Mouse (Mus musculus) kidney, postnatal 10 days (tissue): ENCODE data around the gene Per3.

Experiments used
- DNase-seq: peaks from one replicate; pipeline ENCODE4 v3.0.0; 2021; ENCODE audit warnings: mixed read lengths

Gene Per3

DNA sequence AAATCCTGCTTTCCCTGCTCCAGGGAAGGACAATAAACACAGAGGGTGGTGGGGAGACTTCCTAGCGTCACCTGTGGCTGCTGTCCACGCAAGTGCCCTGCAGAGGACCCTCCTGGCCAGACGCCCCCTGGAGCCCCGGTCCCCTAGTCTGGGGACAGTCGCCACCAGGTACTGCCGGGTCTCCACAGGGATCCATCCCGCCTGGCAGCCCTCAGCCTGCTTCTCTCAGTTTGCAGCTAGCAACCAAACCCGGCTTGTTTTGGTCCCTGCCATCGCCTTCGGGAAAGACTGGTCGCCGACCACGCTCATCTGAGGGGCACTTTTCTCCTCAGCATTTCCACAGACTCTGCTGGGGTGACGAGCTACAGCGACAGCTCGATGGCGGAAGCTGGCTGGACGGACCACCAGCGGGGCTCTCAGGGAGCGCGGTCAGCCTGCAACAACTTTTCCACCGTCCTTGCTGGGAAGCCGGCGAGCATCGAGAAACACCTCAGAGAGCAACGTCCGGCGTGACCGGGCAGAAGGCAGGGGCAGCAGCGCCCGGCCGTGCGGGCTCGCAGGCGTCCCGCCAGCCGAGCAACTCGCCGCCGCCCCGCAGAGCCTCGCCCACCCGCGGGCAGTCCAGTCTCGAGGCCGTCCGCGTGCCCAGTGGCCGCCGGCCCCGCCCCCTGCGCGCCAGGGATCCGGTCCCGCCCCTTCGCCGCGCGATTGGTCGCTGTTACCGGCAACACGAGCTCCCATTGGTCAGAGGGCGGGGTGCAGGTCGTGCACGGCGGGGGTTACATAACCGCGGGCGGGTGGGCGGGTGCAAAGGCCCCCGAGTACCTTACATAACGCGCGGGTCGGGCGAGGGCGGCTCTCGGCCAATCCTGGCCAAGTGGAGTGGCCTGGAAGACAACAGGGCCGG is at the start of gene Per3:
Gene Per3 (minus strand): TSS at position 629 of the 907 bp plus-strand sequence.
- DNase-seq, result peak; percentile 99

GRCm38 (mm10) chr4:151089270-151089669 is 44.8 kb upstream of the Per3 start, which contains the start of gene Gm13090:
Gm13090 (plus strand) TSS chr4:151089570.
- DNase-seq, result no peak

DNA sequence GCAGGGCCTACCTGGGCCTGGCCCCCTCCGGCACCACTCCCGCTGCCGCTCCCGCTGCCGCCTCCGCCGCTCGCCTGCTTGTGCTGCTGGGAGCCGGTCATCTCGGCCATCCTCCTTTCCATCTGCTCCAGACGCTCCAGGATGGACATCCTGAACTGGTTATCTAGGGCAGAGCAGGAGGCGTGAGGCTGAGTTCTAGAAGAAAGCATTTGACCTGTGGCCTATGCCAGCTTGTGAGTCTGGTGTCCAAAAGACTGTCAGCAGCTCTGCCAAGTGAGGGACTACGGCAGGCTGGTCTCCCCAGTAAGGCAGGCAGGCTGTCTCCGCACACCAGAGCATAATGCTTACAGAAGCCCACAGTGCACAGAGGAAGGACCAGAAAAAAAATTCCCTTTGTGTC is 44.4 kb upstream of the Per3 start:
- no peak for DNase-seq

GRCm38 (mm10) chr4:151087358-151087757 is 42.9 kb upstream of the Per3 start:
- DNase-seq, result no peak

GRCm38 (mm10) chr4:151083027-151083426 is 38.6 kb upstream of the Per3 start:
- DNase-seq, result no peak

DNA sequence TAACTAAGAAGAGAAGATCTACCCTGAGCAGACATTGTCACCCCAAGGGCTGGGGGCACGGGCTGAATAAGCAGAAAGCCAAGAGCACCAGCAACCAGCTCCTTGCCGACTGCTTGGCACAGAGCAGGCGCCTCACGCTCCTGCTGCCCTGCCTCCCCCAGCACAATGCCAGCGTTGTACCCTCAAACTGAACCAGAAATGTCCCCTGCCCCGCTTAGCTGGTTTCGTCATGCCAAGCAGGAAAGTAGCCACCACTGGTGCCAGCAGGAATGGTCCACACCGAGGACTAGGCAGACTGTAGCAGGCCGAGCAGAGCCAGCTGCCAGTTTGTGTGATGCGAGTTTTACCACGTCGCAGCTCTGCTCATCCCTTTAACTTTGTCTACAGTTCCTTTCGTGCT is 37.5 kb upstream of the Per3 start:
- no peak for DNase-seq

GRCm38 (mm10) chr4:151081355-151081754 is 36.9 kb upstream of the Per3 start:
- no peak for DNase-seq

- DNase-seq, result no peak
Observed at GRCm38 (mm10) chr4:151074817-151075216, 30.4 kb upstream of the Per3 start.

DNA sequence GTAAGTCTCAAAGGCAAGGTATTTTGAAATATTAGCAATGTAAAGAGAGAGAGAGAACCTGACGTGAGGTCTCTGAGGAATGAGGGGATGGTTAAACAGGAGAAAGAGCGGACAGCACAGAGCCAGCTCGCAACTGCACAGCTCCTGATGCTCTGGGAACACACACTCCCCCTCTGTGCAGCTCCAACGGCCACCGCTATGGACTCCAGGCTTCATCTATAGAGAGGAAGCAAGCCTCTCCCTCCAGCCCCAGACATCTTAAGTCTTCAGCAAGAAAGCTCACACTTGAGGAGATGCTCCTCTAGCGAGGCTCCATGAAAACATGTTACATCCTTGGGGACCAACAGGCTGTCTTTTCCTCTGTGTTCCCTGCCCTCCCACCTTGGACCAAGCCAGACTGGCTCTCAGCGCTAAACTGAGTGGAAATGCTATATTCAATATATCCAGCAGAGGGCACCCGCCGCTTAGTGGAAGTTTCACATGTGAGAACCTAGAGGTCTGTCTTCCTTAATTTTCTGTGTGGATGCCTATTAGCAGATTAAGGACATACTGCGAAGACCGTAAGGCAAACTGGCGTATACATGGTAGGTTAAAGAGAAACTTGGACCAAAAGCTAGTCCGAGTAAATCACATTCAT is 28.8 kb upstream of the Per3 start:
- DNase-seq, result peak; percentile 86

GRCm38 (mm10) chr4:151070962-151071361 is 26.5 kb upstream of the Per3 start:
- no peak for DNase-seq

DNA sequence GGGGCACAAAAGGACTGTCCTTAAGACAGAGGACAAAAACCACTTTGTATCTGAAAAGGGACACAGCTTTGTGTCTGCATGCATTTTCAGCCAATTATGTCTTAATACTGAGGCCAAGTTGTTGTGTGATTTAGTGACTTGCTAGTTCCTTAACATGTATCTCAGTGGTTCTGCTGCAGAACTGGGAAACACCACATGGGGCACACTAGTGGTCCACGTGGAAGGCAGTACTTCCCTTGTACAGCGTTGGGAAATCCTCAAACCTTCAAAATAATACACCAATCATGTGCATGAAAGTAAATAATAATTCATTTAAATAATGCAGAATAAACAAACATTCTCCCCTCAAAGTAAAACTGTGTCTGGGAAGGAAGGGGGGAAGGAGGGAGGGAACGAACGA is 24.3 kb upstream of the Per3 start:
- no peak for DNase-seq

GRCm38 (mm10) chr4:151059566-151059965 is 15.1 kb upstream of the Per3 start:
- DNase-seq, result no peak

DNA sequence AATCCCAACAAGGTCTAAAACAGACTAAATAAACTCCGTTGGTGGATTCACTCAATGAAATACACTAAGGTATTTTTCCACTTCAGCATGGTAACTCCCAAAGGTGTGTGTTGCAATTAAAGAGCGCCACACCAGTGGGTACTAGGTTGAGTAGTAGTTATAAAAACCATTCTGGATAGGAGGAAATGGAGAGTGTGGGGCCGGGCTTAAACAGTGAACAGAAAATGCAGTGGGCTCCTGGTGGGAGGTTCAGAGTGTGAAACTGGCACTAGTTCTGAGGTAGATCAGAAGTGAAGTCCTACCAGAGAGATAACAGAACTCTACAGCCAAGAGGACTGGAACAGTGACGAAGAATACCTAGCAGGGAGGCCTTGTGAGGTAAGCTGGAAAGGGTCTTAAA is 14.2 kb upstream of the Per3 start:
- no peak for DNase-seq

DNA sequence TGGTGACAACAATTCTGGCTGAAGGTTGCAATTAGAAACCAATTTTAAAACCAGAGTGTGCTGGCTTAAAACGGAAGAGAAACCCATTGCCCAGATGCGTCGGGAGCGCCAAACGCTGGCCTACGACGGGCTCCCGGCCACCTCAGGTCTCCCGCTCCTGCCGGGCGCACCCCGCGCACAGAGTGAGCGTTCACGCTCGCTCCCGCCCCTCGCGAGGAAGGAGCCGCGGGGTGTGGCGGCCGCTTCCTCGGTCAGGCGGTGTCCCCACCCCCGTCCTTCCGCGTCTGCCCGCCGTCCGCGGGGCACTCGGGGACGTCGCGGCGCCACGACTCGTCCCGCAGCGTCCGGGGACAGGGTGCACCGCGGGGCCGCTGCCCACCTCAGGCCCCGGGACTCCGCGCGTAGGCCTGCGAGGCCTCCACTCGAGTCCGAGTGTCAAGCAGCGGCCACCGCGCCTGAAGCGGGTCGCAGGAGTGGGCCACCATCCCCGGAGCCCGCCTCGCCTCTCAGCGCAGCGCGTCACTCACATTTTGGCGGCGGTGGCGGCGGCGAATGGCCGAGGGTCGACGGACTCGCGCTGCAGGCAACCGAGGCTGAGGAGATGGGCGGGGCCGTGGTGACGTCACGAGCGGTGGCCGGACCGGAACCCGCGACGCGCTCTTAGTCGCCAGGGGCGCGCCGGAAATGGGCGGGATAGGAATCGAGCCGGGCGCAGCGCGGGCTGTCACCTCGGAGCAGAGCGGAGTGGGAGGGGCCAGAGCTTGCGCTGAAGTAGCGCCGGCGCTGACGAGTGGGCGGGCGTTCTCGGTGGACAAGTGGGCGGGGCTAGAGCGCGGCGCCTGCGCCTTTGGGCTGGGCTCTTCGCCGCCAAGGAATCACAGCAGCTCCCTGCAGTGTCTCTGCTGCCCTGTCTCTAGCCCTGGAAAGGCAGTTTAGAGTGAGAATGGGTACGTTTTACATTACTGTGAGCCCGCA is 13.2 kb upstream of the Per3 start, which contains the start of gene Vamp3:
Gene Vamp3 (minus strand): TSS at position 617 of the 975 bp plus-strand sequence.
- peak; percentile 100 for DNase-seq

DNA sequence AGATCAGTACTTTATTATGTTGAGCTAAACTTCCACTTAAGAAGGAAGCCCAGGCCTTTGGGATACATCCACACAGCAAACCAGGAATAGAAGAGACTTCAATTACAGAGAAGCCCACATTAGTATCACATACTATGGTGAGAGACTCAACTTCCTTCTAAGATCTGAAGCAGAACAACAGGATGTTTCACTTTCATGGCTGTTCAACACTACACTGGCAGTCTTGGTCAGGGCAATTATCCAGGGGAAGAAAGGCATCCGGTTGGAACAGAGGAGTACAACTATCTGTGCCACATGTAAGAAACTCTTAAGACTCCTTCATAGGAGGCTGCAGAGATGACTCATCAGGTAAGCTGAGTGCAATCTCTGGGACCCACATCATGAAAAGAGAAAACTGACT is 6.7 kb upstream of the Per3 start:
- DNase-seq, result no peak

GRCm38 (mm10) chr4:151046524-151046923 is 2.1 kb upstream of the Per3 start:
- DNase-seq, result no peak

GRCm38 (mm10) chr4:151044944-151045570 is 592 bp upstream of the Per3 start:
- no peak for DNase-seq

- DNase-seq, result peak; percentile 42
Observed at GRCm38 (mm10) chr4:151043281-151043680, 1.2 kb downstream of the Per3 start.

GRCm38 (mm10) chr4:151041506-151041905 is 3.0 kb downstream of the Per3 start:
- DNase-seq, result no peak

GRCm38 (mm10) chr4:151037800-151038199 is 6.7 kb downstream of the Per3 start:
- DNase-seq, result no peak

GRCm38 (mm10) chr4:151036521-151036920 is 7.9 kb downstream of the Per3 start:
- DNase-seq, result no peak

DNA sequence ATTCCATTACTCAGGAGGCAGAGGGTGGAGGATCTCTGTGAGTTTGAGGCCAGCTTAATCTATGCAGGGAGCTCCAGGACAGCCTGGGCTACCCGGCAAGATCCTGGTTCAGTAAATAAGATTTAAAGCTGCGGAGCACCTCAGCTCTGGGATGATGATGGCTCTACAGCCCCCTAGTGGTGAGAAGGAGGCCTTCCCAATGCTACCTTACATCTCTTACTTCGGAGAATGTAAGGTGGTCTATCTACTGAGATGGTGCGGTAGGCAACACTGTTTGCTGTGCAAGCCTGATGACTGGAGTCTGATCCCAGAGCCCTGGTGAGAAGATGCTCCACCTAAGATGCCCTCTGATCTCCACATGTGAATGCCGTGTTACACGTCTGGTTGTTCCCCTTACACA is 17.5 kb downstream of the Per3 start:
- DNase-seq, result peak; percentile 30
